Mouse (Mus musculus) megakaryocyte progenitor cell, adult 5-6 weeks (primary cell): ENCODE data around the gene Pappa2. TPM values are rescaled to one million over a fixed set of nuclear protein-coding genes. Genes with fewer than 3 reads are reported as not detected.
A peak's percentile ranks its signal among the peaks of the same experiment; 100 is the strongest.

Source experiments
- ATAC-seq: replicated peaks from 2 replicates; pipeline ENCODE4 v1.8.0; 2016; ENCODE audit warnings: mild to moderate bottlenecking, moderate TSS enrichment, inconsistent platforms; ENCODE audit not compliant: poor library complexity
- total RNA-seq, 2 experiments: library from RNA; stranded (forward) in 1 of 2; stranded (reverse) in 1 of 2; fragments of 157-497, 149-512 nt in 1 of 2; fragments of 200-1000 nt in 1 of 2; gene quantifications; 2 replicates each; pipeline versions ENCODE4 v1.2.3 to v1.2.4; 2015 to 2017

Pappa2 gene
- total RNA-seq, 2 experiments from 2014 or later: not detected

DNA sequence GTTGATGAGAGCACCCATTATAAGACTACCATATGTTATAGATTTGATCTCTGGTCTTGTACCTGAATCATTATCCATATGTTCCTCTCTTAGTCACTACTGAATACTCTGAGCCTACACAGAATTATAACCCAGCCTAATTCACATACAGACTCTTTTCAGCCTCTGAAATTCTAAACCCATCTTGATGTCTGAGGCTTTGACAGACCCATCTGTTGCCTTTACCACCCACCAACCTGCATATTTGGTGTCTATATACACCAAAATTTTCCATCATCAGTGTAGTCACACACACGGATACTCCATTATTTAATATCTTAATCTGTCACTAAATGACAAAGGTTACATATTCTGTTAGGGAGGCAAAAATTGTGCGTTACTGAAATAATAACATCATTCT, 69.6 kb downstream of the Pappa2 start:
- ATAC-seq: no peak

DNA sequence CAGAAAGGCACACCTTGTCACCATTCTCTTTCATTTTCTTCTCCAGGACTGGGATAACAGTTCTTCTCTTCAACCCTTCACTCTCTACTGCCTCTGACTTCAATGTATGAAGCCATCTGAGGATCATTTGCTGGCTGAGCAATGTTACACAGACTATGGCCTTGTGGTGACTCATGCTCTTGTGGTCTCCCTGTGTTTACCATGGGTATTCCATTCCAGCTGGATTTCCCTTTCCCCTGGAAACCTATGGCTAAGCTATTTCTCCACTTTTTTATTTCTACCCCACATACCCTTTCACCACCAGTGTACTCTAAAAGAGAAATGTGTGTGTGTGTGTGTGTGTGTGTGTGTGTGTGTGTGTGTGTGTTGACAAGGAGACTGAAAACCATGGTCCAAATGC, 83.0 kb downstream of the Pappa2 start:
- ATAC-seq: no peak

DNA sequence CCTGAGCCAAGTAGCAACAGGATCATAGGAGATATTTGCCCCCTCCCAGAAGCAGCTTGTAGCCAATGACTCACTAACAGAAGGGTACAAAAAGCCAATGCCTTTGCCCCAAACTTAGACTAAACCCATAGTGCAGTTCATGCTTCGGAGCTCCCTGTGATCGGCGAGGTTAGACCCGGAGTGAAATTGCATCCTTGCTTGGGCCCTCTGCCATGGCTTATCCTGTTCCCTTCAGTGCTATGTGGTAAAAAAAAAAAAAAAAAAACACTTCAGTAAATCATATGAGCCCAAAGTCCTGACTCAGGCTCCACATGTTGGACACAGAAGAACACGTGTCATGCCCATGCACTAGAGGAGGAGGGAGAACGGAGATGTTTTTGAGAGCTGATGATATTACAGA, 85.8 kb downstream of the Pappa2 start:
- ATAC-seq: no peak

- ATAC-seq: no peak
Observed at GRCm38 (mm10) chr1:158875487-158875886, 104.8 kb downstream of the Pappa2 start.

DNA sequence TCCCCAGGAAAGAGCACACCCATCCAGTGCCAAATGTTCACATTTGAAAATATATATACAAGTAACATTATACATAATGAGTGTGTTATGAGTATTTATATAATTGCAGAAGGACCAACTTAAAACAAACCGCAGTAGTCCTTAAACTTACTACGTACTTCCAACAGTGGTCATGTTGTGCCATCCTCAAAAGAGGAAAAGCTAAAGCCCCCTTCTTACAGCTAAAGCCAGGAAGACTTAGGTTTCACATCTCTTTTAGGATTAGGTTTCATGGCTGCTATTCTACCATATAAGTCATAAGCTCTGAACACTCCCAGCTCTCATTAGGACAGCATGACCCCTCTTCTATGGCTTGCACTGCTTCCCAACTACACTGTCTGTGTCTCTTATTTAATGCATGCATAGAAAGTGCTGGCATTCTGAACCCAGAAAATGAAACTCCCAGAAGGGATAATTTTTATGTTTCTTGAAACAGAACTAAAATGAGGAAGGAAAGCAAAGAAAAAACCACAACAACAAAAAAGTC, 105.7 kb downstream of the Pappa2 start:
- peak; percentile 92 for ATAC-seq

GRCm38 (mm10) chr1:158873631-158874030, 106.7 kb downstream of the Pappa2 start:
- no peak for ATAC-seq

GRCm38 (mm10) chr1:158871401-158871800, 108.9 kb downstream of the Pappa2 start:
- ATAC-seq: no peak

DNA sequence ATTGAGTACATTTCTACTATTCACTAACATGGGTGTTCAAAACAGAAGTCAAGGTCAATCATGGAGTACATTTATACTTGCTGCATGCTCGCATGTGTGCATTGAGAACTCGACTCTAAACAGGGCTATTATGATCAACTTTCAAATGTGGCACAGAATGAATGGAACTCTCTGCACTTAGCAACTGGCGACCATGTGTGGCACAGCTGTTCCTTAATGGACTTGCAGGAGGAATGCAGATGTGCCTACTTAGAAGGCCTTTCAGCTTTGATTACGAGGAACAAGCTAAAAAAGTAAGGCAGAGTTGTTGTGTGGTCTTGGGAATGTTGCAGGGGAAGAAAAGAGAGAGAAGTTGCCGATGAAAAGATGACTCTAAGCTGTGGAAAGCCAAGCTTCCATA, 120.1 kb downstream of the Pappa2 start:
- no peak for ATAC-seq

DNA sequence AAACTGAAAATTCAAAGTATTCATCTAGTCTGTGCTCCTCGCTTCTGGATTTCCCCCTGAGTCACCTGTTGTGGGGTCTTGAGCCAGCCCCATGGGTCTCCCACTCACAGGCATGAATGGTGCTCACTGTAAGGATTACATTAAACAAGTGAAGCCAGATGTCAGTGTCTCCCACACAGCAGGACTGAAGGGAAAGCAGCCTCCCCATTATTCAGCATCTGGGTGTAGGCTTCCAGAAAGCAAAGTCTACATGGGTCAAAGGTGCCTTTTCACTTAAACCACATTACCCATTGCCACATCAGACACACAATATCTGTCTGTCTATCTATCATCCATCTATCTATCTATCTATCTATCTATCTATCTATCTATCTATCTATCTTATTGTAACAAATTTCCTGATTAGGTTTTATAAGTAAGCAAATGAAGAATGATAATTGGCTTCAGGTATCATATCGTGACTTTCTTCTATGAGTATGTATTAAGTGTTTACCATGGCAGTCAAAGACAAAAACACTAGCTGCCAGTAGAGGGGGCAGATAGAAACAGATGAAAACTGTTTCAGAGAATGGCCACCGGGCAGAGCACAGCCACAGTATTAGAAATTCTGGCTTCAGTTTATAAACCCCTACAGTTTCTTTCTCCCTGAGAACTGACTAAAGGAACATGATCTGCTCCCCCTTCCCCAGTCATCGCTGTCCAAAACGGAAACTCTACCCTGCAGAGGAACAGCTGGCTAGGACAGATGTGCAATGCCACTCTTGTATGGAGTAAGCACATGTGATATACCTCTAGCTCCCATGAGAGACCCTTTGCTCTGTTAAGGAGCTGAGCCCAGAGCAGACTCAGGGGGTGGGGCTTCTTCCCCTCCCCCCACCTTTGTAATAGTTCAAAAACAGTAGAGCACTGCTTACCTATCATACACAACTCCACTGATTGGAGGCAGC, 126.1 kb downstream of the Pappa2 start:
- no peak for ATAC-seq

DNA sequence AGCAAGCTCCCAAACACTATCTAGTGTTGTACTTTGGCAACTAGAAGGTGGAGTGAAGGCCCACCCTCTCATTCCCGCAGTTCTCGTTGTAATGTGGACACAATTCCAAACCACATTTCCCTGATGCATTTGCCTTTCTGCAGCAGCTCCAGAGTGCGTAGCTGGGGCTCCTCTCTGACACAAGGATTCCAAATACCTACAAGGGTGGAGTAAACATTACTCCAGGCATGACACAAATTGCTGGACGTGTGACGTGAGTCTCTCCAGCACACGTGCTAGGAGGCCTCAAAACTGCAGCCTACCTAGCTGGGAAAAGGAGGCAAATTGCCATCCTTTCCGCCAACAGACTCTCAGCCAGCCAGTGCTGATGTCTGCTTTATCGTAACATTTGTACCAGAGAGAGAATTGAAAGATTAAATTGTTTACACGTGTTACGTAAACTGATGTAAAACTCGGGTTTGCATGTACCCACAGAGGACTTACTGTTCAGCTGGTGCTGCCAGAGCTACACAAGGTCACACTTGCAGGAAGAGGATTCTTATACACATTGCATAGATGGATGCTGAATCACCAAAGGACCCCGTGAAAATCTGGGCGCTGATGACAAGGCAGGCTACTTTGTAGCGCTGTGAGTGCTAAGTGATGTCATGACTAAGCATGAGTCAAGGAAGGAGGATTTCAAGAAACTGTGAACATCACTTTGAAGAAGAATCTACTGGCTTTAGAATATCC, 127.3 kb downstream of the Pappa2 start:
- no peak for ATAC-seq

DNA sequence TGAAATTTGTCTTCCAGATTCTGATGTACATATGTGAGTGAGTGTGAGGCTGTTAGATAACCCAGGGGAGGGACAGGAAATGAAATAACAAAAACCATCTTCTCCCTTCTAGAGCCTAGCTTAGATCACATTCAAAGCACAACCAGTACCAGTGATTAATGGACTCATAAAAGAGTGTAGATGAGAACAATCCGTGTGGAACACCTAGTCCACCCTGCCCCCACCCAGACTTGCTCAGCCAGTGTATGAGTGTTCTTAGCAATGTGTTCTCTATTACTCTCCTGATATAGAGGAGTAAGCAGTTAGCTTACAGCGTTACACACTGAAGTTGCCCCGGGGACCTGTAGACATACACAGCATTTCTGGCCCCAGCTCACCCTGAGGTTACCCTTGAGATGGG, 129.8 kb downstream of the Pappa2 start:
- no peak for ATAC-seq

GRCm38 (mm10) chr1:158844604-158845003, 135.7 kb downstream of the Pappa2 start:
- peak; percentile 73 for ATAC-seq

GRCm38 (mm10) chr1:158837151-158837550, 143.1 kb downstream of the Pappa2 start:
- ATAC-seq: no peak

- no peak for ATAC-seq
Observed at GRCm38 (mm10) chr1:158830152-158830551, 150.1 kb downstream of the Pappa2 start.

- no peak for ATAC-seq
Observed at GRCm38 (mm10) chr1:158827931-158828330, 152.4 kb downstream of the Pappa2 start.

- ATAC-seq: no peak
Observed at GRCm38 (mm10) chr1:158819676-158820075, 160.6 kb downstream of the Pappa2 start.

DNA sequence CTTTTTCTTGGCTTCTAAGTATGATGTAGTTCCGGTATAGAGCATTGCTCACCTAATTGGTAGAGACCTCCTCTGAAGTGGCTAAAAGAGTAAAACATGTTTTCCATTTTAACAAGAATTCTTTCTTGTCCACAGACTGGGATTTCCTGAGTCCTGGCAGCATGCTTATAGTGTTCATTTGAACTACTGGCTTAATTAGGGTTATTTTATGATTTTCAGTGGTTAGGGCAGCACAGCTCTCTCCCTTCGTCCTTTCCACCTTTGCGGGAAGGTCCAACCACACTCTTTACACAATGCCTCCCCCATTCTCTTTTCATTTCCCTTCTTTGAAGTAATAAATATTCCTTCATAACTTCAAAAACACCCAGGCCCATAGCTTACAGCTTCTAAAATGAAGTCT, 163.8 kb downstream of the Pappa2 start:
- ATAC-seq: no peak

DNA sequence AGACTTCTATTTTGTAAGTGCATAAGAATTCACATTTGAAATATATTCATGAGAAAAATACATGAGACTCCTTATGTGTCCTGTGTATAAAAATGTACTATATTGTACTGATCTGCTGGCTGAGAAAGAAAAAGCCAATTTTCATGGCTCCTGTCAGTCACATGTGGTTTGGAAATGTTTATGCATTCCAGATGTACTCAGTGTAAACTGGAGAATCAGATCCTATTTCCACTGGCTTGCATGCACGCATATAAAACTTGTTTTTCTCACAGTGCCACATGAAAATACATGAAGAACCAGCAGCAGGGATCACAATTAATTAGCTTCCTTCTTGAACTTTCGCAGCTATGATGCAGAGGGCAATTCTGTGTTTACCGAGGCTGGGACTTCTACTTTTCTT, 168.4 kb downstream of the Pappa2 start:
- no peak for ATAC-seq

DNA sequence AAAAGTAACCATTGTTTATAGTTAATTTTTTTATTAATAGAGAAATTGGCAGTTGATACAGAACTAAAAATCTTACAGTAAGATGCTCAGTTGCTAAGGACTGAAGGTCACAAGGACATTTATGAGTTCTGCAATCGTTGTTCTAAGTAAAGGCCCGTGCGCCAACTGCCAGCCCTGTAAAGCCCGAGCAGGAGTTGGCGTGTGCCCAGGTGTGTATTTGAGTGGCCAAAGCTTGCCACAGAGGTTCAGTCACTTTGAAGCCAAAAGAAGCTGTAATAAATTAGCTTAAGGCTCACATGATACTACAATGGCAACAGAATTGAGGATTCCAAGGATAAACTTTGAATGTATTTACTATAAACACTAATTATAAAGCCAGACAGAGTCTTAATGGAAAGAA, 204.8 kb downstream of the Pappa2 start:
- no peak for ATAC-seq

- ATAC-seq: no peak
Observed at GRCm38 (mm10) chr1:158773102-158773501, 207.2 kb downstream of the Pappa2 start.

DNA sequence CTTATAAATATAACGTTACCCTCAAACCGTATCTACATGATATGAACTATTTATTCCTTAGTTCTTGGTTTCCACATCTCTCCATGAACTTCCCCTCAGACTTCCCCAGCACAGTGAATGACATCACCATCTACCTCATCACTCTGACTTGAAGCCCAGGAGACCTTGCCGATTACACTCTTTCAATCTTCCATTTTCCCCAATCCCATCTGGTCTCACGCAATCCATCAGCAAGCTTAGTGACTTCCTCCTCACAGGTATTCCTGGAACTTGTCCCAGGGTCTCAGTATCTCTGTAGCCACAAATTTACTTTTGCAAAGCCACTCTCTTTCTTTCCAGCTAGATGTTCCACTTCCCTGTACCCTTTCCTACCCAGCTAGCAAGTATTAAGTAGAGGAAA, 209.5 kb downstream of the Pappa2 start:
- ATAC-seq: no peak
